Mouse (Mus musculus): ENCODE results near the gene Msln. TPM values are rescaled to one million over a fixed set of nuclear protein-coding genes. Genes with fewer than 3 reads are reported as not detected.
A peak's percentile ranks its signal among the peaks of the same experiment; 100 is the strongest.

Gene Msln
- total and polyA plus RNA-seq, 3 experiments, result not detected

GRCm38 (mm10) chr17:25775318-25776062 lies 21.3 kb upstream of the Msln start:
- Histone ChIP-seq H3K27me3 (replicated peaks) (peaks cover 20% of the 10 kb centered on the region), H3K4me3 (replicated peaks in 1 of 3; ENCODE audit: low read depth in 2 of 3, low read length in 2 of 3, poor library complexity in 1 of 3) (no peak overlapping the region), H3K36me3 (replicated peaks in 1 of 2; ENCODE audit: control insufficient read depth in 1 of 2, insufficient read depth in 1 of 2, low read length in 1 of 2) (peaks cover 34 to 49% of the 10 kb centered on the region in 2 experiments), H3K9ac (ENCODE audit: insufficient read depth, low read depth) (no peak overlapping the region), H3K27ac (ENCODE audit: insufficient read depth, low read depth) (no peak overlapping the region), H3K4me2 (ENCODE audit: insufficient read depth, low read depth, poor library complexity, severe bottlenecking) (no peak overlapping the region), H3K79me2 (replicated peaks; ENCODE audit: control insufficient read depth, extremely low read depth, insufficient read depth, poor library complexity, severe bottlenecking) (0 out of 2 replicates have a peak, but pooled peaks cover 3% of the 10 kb centered on the region), H3K9me3 (replicated peaks; ENCODE audit: low read length) (no peaks in the 10 kb centered on the region), H3K4me1 (ENCODE audit: control insufficient read depth in 1 of 2, insufficient read depth in 2 of 2) (peaks cover 6 to 18% of the 10 kb centered on the region in 2 experiments; a peak in 3 of 4 replicates)
- dilution Hi-C loops (cut with MboI; ENCODE audit: extremely low pct_ligation_motif_present, extremely low pct_unique_long_range_greater_than_20kb, low sequenced_read_pairs), result no loop called here
- no peak for TF ChIP-seq CHD1 (IDR thresholded peaks at IDR 0.05; ENCODE audit: low read depth, low read length)
- TF ChIP-seq POLR2AphosphoS2 (IDR thresholded peaks at IDR 0.05; ENCODE audit: low read depth, low read length), result no peak
- TF ChIP-seq NELFE (IDR thresholded peaks at IDR 0.05; ENCODE audit: low read depth, low read length), result no peak
- TF ChIP-seq ETS1 (conservative IDR thresholded peaks at IDR 0.05; ENCODE audit: low read depth, low read length), result no peak
- no peak for TF ChIP-seq CHD2 (IDR thresholded peaks at IDR 0.05; ENCODE audit: low read length)
- TF ChIP-seq EP300 (IDR thresholded peaks at IDR 0.05; ENCODE audit: low read length), result no peak
- TF ChIP-seq MYC (IDR thresholded peaks at IDR 0.05; ENCODE audit: low read depth, low read length), result no peak
- no peak for TF ChIP-seq SMC3 (IDR thresholded peaks at IDR 0.05; ENCODE audit: low read depth, low read length)
- TF ChIP-seq JUN (IDR thresholded peaks at IDR 0.05; ENCODE audit: insufficient read depth, low read depth, low read length), result no peak
- no peak for TF ChIP-seq MXI1 (IDR thresholded peaks at IDR 0.05; ENCODE audit: low read depth, low read length)
- TF ChIP-seq ELF1 (IDR thresholded peaks at IDR 0.05; ENCODE audit: low read depth, low read length), result no peak
- TF ChIP-seq GABPA (IDR thresholded peaks at IDR 0.05; ENCODE audit: insufficient replicate concordance, low read depth, low read length), result no peak
- no peak for TF ChIP-seq TCF12 (IDR thresholded peaks at IDR 0.05; ENCODE audit: low read depth, low read length)
- no peak for TF ChIP-seq JUND (conservative IDR thresholded peaks at IDR 0.05; ENCODE audit: low read depth, low read length)
- no peak for TF ChIP-seq MEF2A (IDR thresholded peaks at IDR 0.05; ENCODE audit: borderline replicate concordance, low read depth, low read length)
- no peak for TF ChIP-seq MAFK (IDR thresholded peaks at IDR 0.05; ENCODE audit: insufficient replicate concordance, low read length)
- DNase-seq (ENCODE audit: extremely low read depth), result no peak
- in situ Hi-C loops (cut with MboI; ENCODE audit: low pct_ligation_motif_present, low pct_unique_long_range_greater_than_20kb, low sequenced_read_pairs), result no loop called here

DNA sequence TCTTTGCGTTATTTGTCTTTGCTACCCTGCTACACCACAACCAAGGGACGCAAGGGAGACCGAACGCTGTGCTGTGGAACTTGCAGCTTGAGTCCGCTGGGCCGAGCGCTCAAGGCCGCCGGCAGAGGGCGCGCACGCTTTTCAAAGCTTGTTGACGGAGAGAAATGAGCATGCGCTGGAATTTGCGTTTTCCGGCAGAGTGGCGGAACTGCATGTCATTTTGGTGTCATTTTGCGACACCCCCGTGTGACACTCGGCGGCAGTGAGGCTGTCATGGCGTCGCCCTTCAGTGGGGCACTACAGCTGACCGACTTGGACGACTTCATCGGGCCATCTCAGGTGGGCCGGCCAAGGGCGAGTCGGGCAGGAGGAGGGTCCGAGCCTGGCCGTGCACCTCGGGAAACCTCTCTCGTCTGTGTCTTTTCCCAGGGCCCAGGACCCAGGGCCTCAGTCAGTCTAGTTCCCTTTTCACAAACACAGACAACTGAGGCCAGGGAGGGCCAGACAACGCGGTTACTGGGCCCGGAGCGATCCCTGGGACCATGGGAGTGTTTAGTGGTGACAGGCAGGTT lies 19.5 kb upstream of the Msln start, which contains the start of gene Narfl:
Gene Narfl (plus strand): TSS at position 228 of the 572 bp plus-strand sequence.
- H3K9me3 ChIP-seq (replicated peaks; ENCODE audit: low read length), result no peaks in the 10 kb centered on the region
- peak within 1 kb of the TSS; percentile 66 to 88 (median 83) for H3K4me3 ChIP-seq (replicated peaks in 1 of 3; ENCODE audit: low read depth in 2 of 3, low read length in 2 of 3, poor library complexity in 1 of 3)
- 0 out of 2 replicates have a peak, but pooled peaks cover 3% of the 10 kb centered on the region for H3K79me2 ChIP-seq (replicated peaks; ENCODE audit: control insufficient read depth, extremely low read depth, insufficient read depth, poor library complexity, severe bottlenecking)
- peaks cover 13 to 18% of the 10 kb centered on the region in 2 experiments for H3K4me1 ChIP-seq (ENCODE audit: control insufficient read depth in 1 of 2, insufficient read depth in 2 of 2)
- dilution Hi-C loops (cut with MboI; ENCODE audit: extremely low pct_ligation_motif_present, extremely low pct_unique_long_range_greater_than_20kb, low sequenced_read_pairs), result no loop called here
- H3K27ac ChIP-seq (ENCODE audit: insufficient read depth, low read depth), result no peak within 1 kb of the TSS
- peak within 1 kb of the TSS; percentile 81 for H3K9ac ChIP-seq (ENCODE audit: insufficient read depth, low read depth)
- H3K27me3 ChIP-seq (replicated peaks), result peaks cover 36% of the 10 kb centered on the region
- peak; percentile 97 for DNase-seq (ENCODE audit: extremely low read depth)
- H3K36me3 ChIP-seq (replicated peaks in 1 of 2; ENCODE audit: control insufficient read depth in 1 of 2, insufficient read depth in 1 of 2, low read length in 1 of 2), result peaks cover 17 to 31% of the 10 kb centered on the region in 2 experiments
- H3K4me2 ChIP-seq (ENCODE audit: insufficient read depth, low read depth, poor library complexity, severe bottlenecking), result peak within 1 kb of the TSS; percentile 80
- in situ Hi-C loops (cut with MboI; ENCODE audit: low pct_ligation_motif_present, low pct_unique_long_range_greater_than_20kb, low sequenced_read_pairs), result no loop called here
- TF ChIP-seq SMC3 (IDR thresholded peaks at IDR 0.05; ENCODE audit: low read depth, low read length) (peak; percentile 98), ZNF384 (IDR thresholded peaks at IDR 0.05; ENCODE audit: low read depth, low read length) (no peak), SIN3A (IDR thresholded peaks at IDR 0.05; ENCODE audit: low read length) (peak; percentile 99), BHLHE40 (IDR thresholded peaks at IDR 0.05; ENCODE audit: low read depth, low read length) (peak; percentile 43), JUND (conservative IDR thresholded peaks at IDR 0.05; ENCODE audit: low read depth, low read length) (peak; percentile 60; the same call in 1 of the 2 replicates), PAX5 (IDR thresholded peaks at IDR 0.05; ENCODE audit: low read length) (no peak), ZMIZ1 (IDR thresholded peaks at IDR 0.05; ENCODE audit: low read depth, low read length) (peak; percentile 79; the same call in 1 of the 2 replicates), ELF1 (IDR thresholded peaks at IDR 0.05; ENCODE audit: low read depth, low read length) (peak; percentile 100), GABPA (IDR thresholded peaks at IDR 0.05; ENCODE audit: insufficient replicate concordance, low read depth, low read length) (peak; percentile 94; the same call in 1 of the 2 replicates), ZKSCAN1 (IDR thresholded peaks at IDR 0.05; ENCODE audit: borderline replicate concordance, low read depth, low read length) (no peak), NRF1 (IDR thresholded peaks at IDR 0.05; ENCODE audit: low read depth, low read length) (peak; percentile 96), MAX (IDR thresholded peaks at IDR 0.05; ENCODE audit: low read length) (peak; percentile 84), MAFK (IDR thresholded peaks at IDR 0.05; ENCODE audit: insufficient replicate concordance, low read length) (peak; percentile 12; the same call in 1 of the 2 replicates), MXI1 (IDR thresholded peaks at IDR 0.05; ENCODE audit: low read depth, low read length) (peak; percentile 97), JUN (IDR thresholded peaks at IDR 0.05; ENCODE audit: insufficient read depth, low read depth, low read length) (no peak), RAD21 (IDR thresholded peaks at IDR 0.05; ENCODE audit: low read depth, low read length) (peak; percentile 76), UBTF (IDR thresholded peaks at IDR 0.05; ENCODE audit: low read depth, low read length) (no peak), USF1 (IDR thresholded peaks at IDR 0.05; ENCODE audit: low read depth, low read length) (peak; percentile 21; the same call in 1 of the 2 replicates), TBP (conservative IDR thresholded peaks at IDR 0.05; ENCODE audit: low read depth, low read length) (peak; percentile 97), RCOR1 (conservative IDR thresholded peaks at IDR 0.05; ENCODE audit: low read depth, low read length) (no peak)

Measured in CH12.LX (cell line).